Mouse (Mus musculus) CD4-positive helper T cell, adult 2 months (primary cell): ENCODE measurements around the gene Gm21983.
A peak's percentile ranks its signal among the peaks of the same experiment; 100 is the strongest.

Source experiments
- DNase-seq: peaks from one replicate; pipeline ENCODE4 v3.0.0-alpha.2; 2012; ENCODE audit warnings: low read depth, missing footprints, low spot score

Gm21983 gene

GRCm38 (mm10) chr7:27180837-27181695, at the start of gene Gm21983, which contains the start of gene Mia:
Gene Gm21983, minus strand, starts transcription at chr7:27181086.
Gene Mia, minus strand, starts transcription at chr7:27181157.
- no peak for DNase-seq

- no peak for DNase-seq
Measured at GRCm38 (mm10) chr7:27228865-27229264, 48.0 kb upstream of the Gm21983 start.

GRCm38 (mm10) chr7:27228281-27228821, 47.5 kb upstream of the Gm21983 start, which contains the start of gene Itpkc:
Gene Itpkc, minus strand, starts transcription at chr7:27228661.
- peak; percentile 96 for DNase-seq

GRCm38 (mm10) chr7:27227676-27228075, 46.8 kb upstream of the Gm21983 start:
- DNase-seq: no peak

GRCm38 (mm10) chr7:27227276-27227675, 46.4 kb upstream of the Gm21983 start:
- DNase-seq: no peak

- no peak for DNase-seq
Measured at GRCm38 (mm10) chr7:27224877-27225575, 44.1 kb upstream of the Gm21983 start.

- no peak for DNase-seq
Measured at GRCm38 (mm10) chr7:27222538-27222937, 41.7 kb upstream of the Gm21983 start.

GRCm38 (mm10) chr7:27221939-27222338, 41.1 kb upstream of the Gm21983 start:
- DNase-seq: no peak

GRCm38 (mm10) chr7:27219937-27220336, 39.1 kb upstream of the Gm21983 start:
- no peak for DNase-seq

- DNase-seq: no peak
Measured at GRCm38 (mm10) chr7:27218586-27218985, 37.7 kb upstream of the Gm21983 start.

- DNase-seq: no peak
Measured at GRCm38 (mm10) chr7:27212626-27213025, 31.7 kb upstream of the Gm21983 start.

- DNase-seq: no peak
Measured at GRCm38 (mm10) chr7:27203730-27204449, 23.0 kb upstream of the Gm21983 start.

GRCm38 (mm10) chr7:27198779-27199178, 17.9 kb upstream of the Gm21983 start:
- DNase-seq: no peak

- no peak for DNase-seq
Measured at GRCm38 (mm10) chr7:27198355-27198754, 17.5 kb upstream of the Gm21983 start.

GRCm38 (mm10) chr7:27197634-27198033, 16.7 kb upstream of the Gm21983 start:
- DNase-seq: no peak

GRCm38 (mm10) chr7:27197136-27197535, 16.2 kb upstream of the Gm21983 start:
- DNase-seq: no peak

- peak; percentile 99 for DNase-seq
Measured at GRCm38 (mm10) chr7:27195681-27196611, 15.1 kb upstream of the Gm21983 start, which contains the start of the genes BC024978 and Snrpa. Gene BC024978, plus strand, starts transcription at chr7:27195781. Gene Snrpa, minus strand, starts transcription at chr7:27196271.

GRCm38 (mm10) chr7:27193731-27194130, 12.8 kb upstream of the Gm21983 start:
- no peak for DNase-seq

- DNase-seq: no peak
Measured at GRCm38 (mm10) chr7:27192434-27192833, 11.5 kb upstream of the Gm21983 start.

- DNase-seq: no peak
Measured at GRCm38 (mm10) chr7:27189271-27189931, 8.5 kb upstream of the Gm21983 start.
